Mouse (Mus musculus) lung, embryonic 16.5 days (tissue): Measurements from ENCODE around the gene Sema7a. TPM values are rescaled to one million over a fixed set of nuclear protein-coding genes. Genes with fewer than 3 reads are reported as not detected.

Experiments
- ATAC-seq: fragments of 200-750 bp; cut with Nextera tagmentation; 2 replicates; pipeline ENCODE4 v1.8.0; 2017; ENCODE audit warnings: low read depth, mild to moderate bottlenecking, moderate library complexity
- H3K27ac ChIP-seq: fragments of 300-500 bp; sonication (generic); 2 replicates; pipeline ENCODE4 v1.5.1; 2014; ENCODE audit warnings: mild to moderate bottlenecking, control low read depth, low read length
- H3K27me3 ChIP-seq: fragments of 300-500 bp; sonication (generic); 2 replicates; pipeline ENCODE4 v1.6.1; 2014; ENCODE audit warnings: low read depth, low read length, mixed read lengths; ENCODE audit not compliant: control insufficient read depth, insufficient read depth
- H3K36me3 ChIP-seq: fragments of 300-500 bp; sonication (generic); 2 replicates; pipeline ENCODE4 v1.6.1; 2014; ENCODE audit warnings: low read length; ENCODE audit not compliant: control insufficient read depth, insufficient read depth
- H3K4me1 ChIP-seq: fragments of 300-500 bp; sonication (generic); replicated peaks from 2 replicates; pipeline ENCODE4 v1.6.1; 2014; ENCODE audit warnings: low read length, mixed read lengths; ENCODE audit not compliant: control insufficient read depth, insufficient read depth
- H3K4me2 ChIP-seq: fragments of 300-500 bp; sonication (generic); 2 replicates; pipeline ENCODE4 v1.6.1; 2014; ENCODE audit warnings: low read depth, low read length, control low read depth
- H3K4me3 ChIP-seq: fragments of 300-500 bp; sonication (generic); 2 replicates; pipeline ENCODE4 v1.5.1; 2014; ENCODE audit warnings: mild to moderate bottlenecking, low read length, control low read depth
- H3K9ac ChIP-seq: fragments of 300-500 bp; sonication (generic); 2 replicates; pipeline ENCODE4 v1.6.1; 2014; ENCODE audit warnings: low read length, control low read depth
- H3K9me3 ChIP-seq: fragments of 300-500 bp; sonication (generic); 2 replicates; pipeline ENCODE4 v1.6.1; 2016; ENCODE audit warnings: low read length; ENCODE audit not compliant: control insufficient read depth
- WGBS: fragments of 180-500 bp; shearing (Covaris S2); extraction: QIAGEN DNeasy Blood & Tissue Kit; methylation state at CpG from one replicate; pipeline ENCODE4 v1.1.7; 2014; 5-methylcytosine and 5-hydroxymethylcytosine counted together
- polyA plus RNA-seq: library from polyadenylated mRNA; unstranded; fragments of >200 nt; fragmentation: Nextera tagmentation; extraction: Ambion mirVana; gene quantifications from 2 replicates; pipeline ENCODE4 v1.2.1, GENCODE M21; 2015

The Sema7a gene
- polyA plus RNA-seq, 1 experiment from 2014 or later, result 0.74 TPM

GRCm38 (mm10) chr9:57935683-57936437 lies 4.1 kb upstream of the Sema7a start:
- H3K4me3 ChIP-seq, result no peak overlapping the region
- peak; percentile 49; the same call in 1 of the 2 replicates for ATAC-seq
- no peak overlapping the region for H3K9ac ChIP-seq
- no peak overlapping the region for H3K27ac ChIP-seq
- no peak overlapping the region for H3K4me2 ChIP-seq
- H3K27me3 ChIP-seq, result peaks cover 14% of the 10 kb centered on the region
- no peaks in the 10 kb centered on the region for H3K36me3 ChIP-seq
- H3K4me1 ChIP-seq, result peaks cover 3% of the 10 kb centered on the region
- H3K9me3 ChIP-seq, result no peaks in the 10 kb centered on the region
- 27% methylated on average over 6 of the region's 6 CpGs for WGBS

- Histone ChIP-seq H3K9me3 (no peaks in the 10 kb centered on the region), H3K36me3 (no peaks in the 10 kb centered on the region), H3K9ac (no peak overlapping the region), H3K4me3 (no peak overlapping the region), H3K4me1 (peaks cover 7% of the 10 kb centered on the region), H3K27ac (no peak overlapping the region), H3K27me3 (peaks cover 28% of the 10 kb centered on the region), H3K4me2 (no peak overlapping the region)
- ATAC-seq, result no peak
- WGBS, result 81% methylated on average over 4 of the region's 4 CpGs
Measured at GRCm38 (mm10) chr9:57937171-57937570, 2.7 kb upstream of the Sema7a start.

GRCm38 (mm10) chr9:57937651-57938050 lies 2.3 kb upstream of the Sema7a start:
- Histone ChIP-seq H3K27me3 (peaks cover 29% of the 10 kb centered on the region), H3K4me3 (no peak overlapping the region), H3K27ac (no peak overlapping the region), H3K4me2 (no peak overlapping the region), H3K9ac (no peak overlapping the region), H3K4me1 (peaks cover 7% of the 10 kb centered on the region), H3K9me3 (no peaks in the 10 kb centered on the region), H3K36me3 (no peaks in the 10 kb centered on the region)
- 64% methylated on average over 6 of the region's 6 CpGs for WGBS
- no peak for ATAC-seq

DNA sequence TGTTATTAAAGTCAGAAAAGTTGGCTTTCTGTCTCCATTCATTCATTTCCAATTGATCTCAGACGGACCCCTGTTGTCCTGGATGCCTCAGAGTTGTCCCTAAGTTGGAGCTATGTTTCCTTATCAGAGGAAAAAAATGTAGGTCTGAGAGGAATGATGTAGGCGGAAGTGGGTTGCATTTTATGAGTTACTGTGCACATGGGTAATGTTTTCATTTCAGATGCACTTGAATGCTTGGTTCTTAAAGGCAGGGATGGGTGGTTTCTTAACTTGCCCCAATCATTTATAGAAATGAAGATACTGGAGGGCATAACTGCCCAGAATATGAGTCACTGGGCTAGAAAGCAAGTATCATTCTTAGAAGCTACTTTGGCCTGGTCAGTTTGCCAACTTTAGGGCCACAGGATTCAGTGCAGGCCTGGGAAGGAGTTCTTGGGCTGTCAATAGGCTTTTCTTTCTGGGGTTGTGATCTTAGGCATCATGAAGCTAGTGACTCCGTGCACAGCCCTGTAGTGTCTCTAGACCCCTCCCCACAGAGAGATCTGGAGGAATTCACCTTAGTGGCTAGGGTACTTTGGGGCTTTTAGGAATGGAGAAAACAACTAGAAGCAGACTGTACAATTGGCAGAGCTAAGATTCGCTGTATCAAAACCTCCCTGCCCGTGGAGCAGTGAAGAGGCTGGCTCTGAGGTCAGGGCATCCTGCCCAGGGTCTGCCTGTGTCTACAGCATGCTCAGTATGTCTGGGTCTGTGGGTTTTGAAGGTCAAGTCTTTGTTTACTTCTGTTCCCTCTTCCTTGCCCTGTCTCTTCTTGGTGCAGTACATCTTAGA lies 1.5 kb upstream of the Sema7a start:
- no peak overlapping the region for H3K4me3 ChIP-seq
- no peak for ATAC-seq

DNA sequence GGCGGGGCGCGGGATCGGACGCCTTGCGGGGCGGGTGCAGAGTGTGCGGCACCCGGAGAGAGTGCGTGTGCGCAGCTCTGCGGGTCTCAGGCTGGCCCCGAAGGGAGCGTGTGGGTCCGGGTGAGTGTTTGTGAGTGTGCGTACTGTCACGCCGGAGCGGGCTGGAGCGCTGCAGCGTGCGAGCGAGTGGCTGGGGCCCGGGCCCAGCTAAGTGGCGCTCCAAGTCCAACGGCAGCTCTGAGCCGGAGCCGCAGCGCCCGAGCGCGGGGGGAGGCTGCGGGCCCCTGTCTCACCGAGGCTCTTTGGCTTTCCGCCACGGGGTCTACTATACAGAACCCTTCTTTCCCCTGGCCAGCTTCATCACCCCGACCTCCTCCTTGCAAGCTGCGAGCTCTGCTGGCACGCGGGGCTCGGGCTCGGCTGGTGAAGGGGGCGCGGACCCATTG lies 460 bp downstream of the Sema7a start:
- Histone ChIP-seq H3K4me1 (peaks cover 7% of the 10 kb centered on the region), H3K4me2 (peak overlapping the region; percentile 99), H3K27me3 (peaks cover 31% of the 10 kb centered on the region), H3K36me3 (no peaks in the 10 kb centered on the region), H3K4me3 (peak overlapping the region; percentile 76), H3K9me3 (no peaks in the 10 kb centered on the region), H3K9ac (peak overlapping the region; percentile 71), H3K27ac (no peak overlapping the region)
- WGBS, result under 1% methylated on average over 41 of the region's 44 CpGs
- ATAC-seq, result peak; percentile 57

More for the DNA sequence above, 1.5 kb upstream of the Sema7a start:
- 61% methylated on average over 5 of the region's 5 CpGs for WGBS
- Histone ChIP-seq H3K4me1 (peaks cover 7% of the 10 kb centered on the region), H3K27ac (no peak overlapping the region), H3K4me2 (no peak overlapping the region), H3K27me3 (peaks cover 29% of the 10 kb centered on the region), H3K36me3 (no peaks in the 10 kb centered on the region), H3K9me3 (no peaks in the 10 kb centered on the region), H3K9ac (no peak overlapping the region)

DNA sequence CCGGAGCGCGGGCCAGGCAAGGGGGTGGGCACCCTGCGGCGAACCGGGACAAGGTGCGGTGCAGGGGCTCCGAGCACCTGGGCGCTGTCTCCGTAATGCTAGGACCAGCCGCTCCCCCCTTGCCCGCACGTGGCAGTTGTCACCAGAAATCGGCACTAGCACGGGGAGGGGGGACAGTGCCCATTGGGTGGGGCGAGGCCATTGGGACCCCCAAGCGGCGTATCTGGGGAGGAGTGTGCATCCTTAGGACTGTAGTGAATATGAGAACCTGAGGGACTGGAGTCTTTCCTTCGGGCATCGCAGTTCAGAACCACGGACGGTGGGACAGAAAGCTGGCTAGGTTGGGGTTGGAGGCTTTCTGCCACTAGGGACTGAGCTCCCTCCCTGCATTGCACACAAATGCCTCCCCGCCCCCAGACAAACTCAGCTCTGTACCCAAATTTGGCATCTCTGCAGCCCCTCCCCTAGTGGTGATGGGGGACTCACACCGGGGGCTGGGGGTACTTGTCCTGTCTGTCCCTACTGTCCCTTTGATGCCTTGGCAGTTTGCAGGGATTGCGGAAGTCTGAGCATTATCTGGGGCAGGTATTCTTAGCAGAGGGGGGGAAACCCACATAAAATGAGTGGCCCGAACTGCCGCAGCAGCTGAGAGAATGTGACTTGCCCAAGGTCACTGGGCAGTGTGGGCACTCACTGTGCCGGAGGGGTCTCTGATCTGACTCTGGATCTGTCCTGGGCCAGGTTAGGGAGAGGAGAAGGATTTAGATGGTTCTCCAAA lies 1.1 kb downstream of the Sema7a start:
- WGBS, result 5% methylated on average over 28 of the region's 28 CpGs
- H3K27ac ChIP-seq, result no peak overlapping the region
- ATAC-seq, result no peak
- no peaks in the 10 kb centered on the region for H3K9me3 ChIP-seq
- H3K27me3 ChIP-seq, result peaks cover 31% of the 10 kb centered on the region
- H3K4me1 ChIP-seq, result peaks cover 7% of the 10 kb centered on the region
- no peaks in the 10 kb centered on the region for H3K36me3 ChIP-seq
- H3K4me3 ChIP-seq, result peak overlapping the region; percentile 76
- H3K9ac ChIP-seq, result peak overlapping the region; percentile 71
- H3K4me2 ChIP-seq, result peak overlapping the region; percentile 99

DNA sequence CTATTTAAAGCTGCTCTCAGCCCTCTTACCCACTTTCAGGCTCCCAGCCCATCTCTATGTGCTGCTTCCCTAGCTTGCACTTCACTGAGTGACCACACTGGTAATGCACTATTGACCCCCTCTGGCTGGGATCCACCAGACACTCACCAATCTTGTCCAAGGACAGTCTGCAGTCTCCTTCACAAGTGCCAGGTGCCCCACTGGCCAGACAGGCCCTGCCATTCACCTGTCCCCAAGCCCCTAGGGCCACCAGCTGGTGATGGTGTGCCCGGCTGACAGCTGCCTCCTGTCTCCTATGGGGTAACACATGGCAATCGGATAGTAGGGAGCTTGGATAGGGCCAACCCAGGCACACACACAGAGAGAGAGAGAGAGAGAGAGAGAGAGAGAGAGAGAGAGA lies 2.1 kb downstream of the Sema7a start:
- Histone ChIP-seq H3K27me3 (peaks cover 31% of the 10 kb centered on the region), H3K36me3 (no peaks in the 10 kb centered on the region), H3K27ac (no peak overlapping the region), H3K4me2 (no peak overlapping the region), H3K4me3 (no peak overlapping the region; the same call in 1 of the 2 replicates), H3K4me1 (peaks cover 7% of the 10 kb centered on the region), H3K9ac (no peak overlapping the region), H3K9me3 (no peaks in the 10 kb centered on the region)
- ATAC-seq, result no peak
- 43% methylated on average over 2 of the region's 2 CpGs for WGBS

- Histone ChIP-seq H3K4me2 (no peak overlapping the region), H3K36me3 (no peaks in the 10 kb centered on the region), H3K9me3 (no peaks in the 10 kb centered on the region), H3K4me1 (peaks cover 9% of the 10 kb centered on the region), H3K9ac (no peak overlapping the region), H3K4me3 (no peak overlapping the region), H3K27me3 (peaks cover 29% of the 10 kb centered on the region), H3K27ac (no peak overlapping the region)
- 16% methylated on average over 2 of the region's 2 CpGs for WGBS
- ATAC-seq, result no peak
Measured at GRCm38 (mm10) chr9:57943067-57943466, 3.2 kb downstream of the Sema7a start.

DNA sequence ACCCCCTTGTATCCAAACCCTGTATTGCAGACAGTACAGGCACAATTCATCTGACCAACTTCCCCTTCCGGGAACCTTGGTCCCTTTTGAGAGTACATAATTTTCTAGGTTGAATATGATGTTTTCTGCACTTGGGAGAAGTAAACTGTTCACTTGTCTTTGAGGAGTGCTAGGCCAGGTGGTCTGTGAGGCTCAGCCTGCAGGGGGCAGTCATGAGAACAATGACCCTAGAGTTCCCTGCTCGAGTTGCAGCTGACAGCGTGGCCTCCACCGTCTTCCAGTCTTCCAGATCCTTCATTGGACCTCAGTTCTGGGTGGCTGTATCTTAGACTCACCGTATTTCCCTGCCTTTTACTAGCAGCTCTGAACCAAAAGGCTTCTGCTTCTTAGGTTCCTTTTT lies 4.7 kb downstream of the Sema7a start:
- no peak overlapping the region for H3K9ac ChIP-seq
- no peak overlapping the region for H3K4me3 ChIP-seq
- WGBS, result 20% methylated on average over 5 of the region's 5 CpGs
- peaks cover 20% of the 10 kb centered on the region for H3K27me3 ChIP-seq
- H3K4me1 ChIP-seq, result peaks cover 9% of the 10 kb centered on the region
- no peak for ATAC-seq
- H3K4me2 ChIP-seq, result no peak overlapping the region
- no peak overlapping the region for H3K27ac ChIP-seq
- H3K36me3 ChIP-seq, result no peaks in the 10 kb centered on the region
- no peaks in the 10 kb centered on the region for H3K9me3 ChIP-seq
